Mouse (Mus musculus) lung, adult 2 months (tissue): ENCODE measurements around the gene Slc17a9.

Source experiments
- CTCF ChIP-seq: fragments of 200-500 bp; IDR thresholded peaks from 2 replicates; pipeline ENCODE4 v1.5.1; 2011; ENCODE audit warnings: mild to moderate bottlenecking, low read length, control low read depth; ENCODE audit not compliant: insufficient read depth
- POLR2A ChIP-seq: fragments of 200-500 bp; IDR thresholded peaks from 2 replicates; pipeline ENCODE4 v1.6.1; 2011; ENCODE audit warnings: low read depth, mild to moderate bottlenecking, control low read depth, low read length, borderline replicate concordance; ENCODE audit errors: extremely low read depth

GRCm38 (mm10) chr2:180746569-180747192 is 21.6 kb downstream of the Slc17a9 start:
- TF ChIP-seq POLR2A (no peak), CTCF (no peak)
